Mouse (Mus musculus) CH12.LX (cell line): ENCODE measurements around the gene Slc25a4. TPM values are rescaled to one million over a fixed set of nuclear protein-coding genes. Genes with fewer than 3 reads are reported as not detected.
"Not testable (repeated sequence)": the region's sequence is repeated elsewhere in the genome, so short reads cannot be mapped to it uniquely, and the experiment has no call there.

Experiments used
- DNase-seq: peaks from one replicate; pipeline ENCODE4 v3.0.0-alpha.2; 2013; ENCODE audit errors: extremely low read depth
- H3K27ac ChIP-seq: 2 replicates; pipeline ENCODE4 v1.5.1; 2012; ENCODE audit warnings: low read depth, mild to moderate bottlenecking, control low read depth, moderate library complexity; ENCODE audit not compliant: insufficient read depth
- H3K27me3 ChIP-seq: replicated peaks from 2 replicates; pipeline ENCODE3; 2012; ENCODE audit warnings: inconsistent platforms
- H3K36me3 ChIP-seq, 2 experiments: replicated peaks in 1 of 2; 2 replicates each; pipeline versions ENCODE3 to v1.6.1; 2012; ENCODE audit warnings: inconsistent platforms in 1 of 2, low read length in 1 of 2, mild to moderate bottlenecking in 1 of 2, mixed read lengths in 1 of 2, moderate library complexity in 1 of 2; ENCODE audit not compliant: control insufficient read depth in 1 of 2, insufficient read depth in 1 of 2
- H3K4me1 ChIP-seq, 2 experiments: 2 replicates each; pipeline ENCODE4 v1.6.1; 2012; ENCODE audit warnings: inconsistent platforms in 1 of 2, moderate library complexity in 1 of 2; ENCODE audit not compliant: insufficient read depth in 2 of 2, control insufficient read depth in 1 of 2
- H3K4me2 ChIP-seq: 2 replicates; pipeline ENCODE4 v1.6.1; 2012; ENCODE audit warnings: low read depth, mild to moderate bottlenecking, control low read depth; ENCODE audit not compliant: poor library complexity, insufficient read depth, severe bottlenecking
- H3K4me3 ChIP-seq, 3 experiments: fragments of 150-350 bp in 1 of 3; sonication (generic) in 1 of 3; replicated peaks in 1 of 3; 2 replicates each; pipeline versions ENCODE3 to v1.5.1; 2011 to 2012; ENCODE audit warnings: low read depth in 2 of 3, low read length in 2 of 3, mild to moderate bottlenecking in 2 of 3, moderate library complexity in 2 of 3, control low read depth in 1 of 3, improper control_type of control experiment in 1 of 3, inconsistent platforms in 1 of 3, mixed read lengths in 1 of 3; ENCODE audit not compliant: poor library complexity in 1 of 3
- H3K79me2 ChIP-seq: replicated peaks from 2 replicates; pipeline ENCODE4 v1.6.1; 2012; ENCODE audit warnings: mild to moderate bottlenecking, moderate library complexity; ENCODE audit not compliant: control insufficient read depth, poor library complexity, insufficient read depth, severe bottlenecking; ENCODE audit errors: extremely low read depth
- H3K9ac ChIP-seq: 2 replicates; pipeline ENCODE4 v1.6.1; 2012; ENCODE audit warnings: low read depth, mild to moderate bottlenecking, control low read depth, moderate library complexity; ENCODE audit not compliant: insufficient read depth
- H3K9me3 ChIP-seq: replicated peaks from 2 replicates; pipeline ENCODE3; 2012; ENCODE audit warnings: low read length, inconsistent platforms, mixed read lengths
- E2F4 ChIP-seq: IDR thresholded peaks from 2 replicates; pipeline ENCODE4 v1.6.1; 2011; ENCODE audit warnings: low read depth, low read length, improper control_type of control experiment; ENCODE audit not compliant: insufficient replicate concordance
- ELF1 ChIP-seq: IDR thresholded peaks from 2 replicates; pipeline ENCODE4 v1.6.1; 2014; ENCODE audit warnings: low read depth, mild to moderate bottlenecking, inconsistent platforms, low read length, improper control_type of control experiment
- EP300 ChIP-seq: IDR thresholded peaks from 2 replicates; pipeline ENCODE4 v1.6.1; 2011; ENCODE audit warnings: low read length, improper control_type of control experiment
- HCFC1 ChIP-seq: IDR thresholded peaks from 2 replicates; pipeline ENCODE4 v1.6.1; 2012; ENCODE audit warnings: low read depth, mild to moderate bottlenecking, inconsistent platforms, low read length, improper control_type of control experiment
- IRF4 ChIP-seq: IDR thresholded peaks from 2 replicates; pipeline ENCODE4 v1.6.1; 2014; ENCODE audit warnings: low read depth, mild to moderate bottlenecking, inconsistent platforms, low read length, improper control_type of control experiment
- JUN ChIP-seq: IDR thresholded peaks from 2 replicates; pipeline ENCODE4 v1.6.1; 2011; ENCODE audit warnings: low read depth, mild to moderate bottlenecking, low read length, improper control_type of control experiment, moderate library complexity; ENCODE audit not compliant: insufficient read depth
- JUND ChIP-seq: conservative IDR thresholded peaks from 2 replicates; pipeline ENCODE4 v1.6.1; 2011; ENCODE audit warnings: low read depth, low read length, improper control_type of control experiment
- MAFK ChIP-seq: IDR thresholded peaks from 2 replicates; pipeline ENCODE4 v1.6.1; 2011; ENCODE audit warnings: low read length, improper control_type of control experiment; ENCODE audit not compliant: insufficient replicate concordance
- MAX ChIP-seq: IDR thresholded peaks from 2 replicates; pipeline ENCODE4 v1.6.1; 2011; ENCODE audit warnings: low read length, improper control_type of control experiment
- MEF2A ChIP-seq: IDR thresholded peaks from 2 replicates; pipeline ENCODE4 v1.6.1; 2014; ENCODE audit warnings: low read depth, mild to moderate bottlenecking, inconsistent platforms, low read length, improper control_type of control experiment, borderline replicate concordance
- MXI1 ChIP-seq: IDR thresholded peaks from 2 replicates; pipeline ENCODE4 v1.6.1; 2011; ENCODE audit warnings: mild to moderate bottlenecking, low read depth, low read length, improper control_type of control experiment
- MYC ChIP-seq: IDR thresholded peaks from 2 replicates; pipeline ENCODE4 v1.6.1; 2011; ENCODE audit warnings: low read depth, mild to moderate bottlenecking, improper control_type of control experiment, low read length
- NELFE ChIP-seq: IDR thresholded peaks from 2 replicates; pipeline ENCODE4 v1.6.1; 2011; ENCODE audit warnings: low read depth, low read length, improper control_type of control experiment
- NRF1 ChIP-seq: IDR thresholded peaks from 2 replicates; pipeline ENCODE4 v1.6.1; 2014; ENCODE audit warnings: low read depth, mild to moderate bottlenecking, inconsistent platforms, low read length, improper control_type of control experiment, moderate library complexity
- POLR2A ChIP-seq: IDR thresholded peaks from 2 replicates; pipeline ENCODE4 v1.6.1; 2011; ENCODE audit warnings: low read depth, mild to moderate bottlenecking, improper control_type of control experiment, low read length
- POLR2AphosphoS2 ChIP-seq: IDR thresholded peaks from 2 replicates; pipeline ENCODE4 v1.6.1; 2011; ENCODE audit warnings: low read depth, low read length, improper control_type of control experiment
- RAD21 ChIP-seq: IDR thresholded peaks from 2 replicates; pipeline ENCODE4 v1.6.1; 2011; ENCODE audit warnings: low read depth, mild to moderate bottlenecking, low read length, improper control_type of control experiment, moderate library complexity
- RCOR1 ChIP-seq: conservative IDR thresholded peaks from 2 replicates; pipeline ENCODE4 v1.6.1; 2012; ENCODE audit warnings: low read depth, mild to moderate bottlenecking, inconsistent platforms, low read length, improper control_type of control experiment
- SMC3 ChIP-seq: IDR thresholded peaks from 2 replicates; pipeline ENCODE4 v1.6.1; 2011; ENCODE audit warnings: low read depth, low read length, improper control_type of control experiment
- TBP ChIP-seq: conservative IDR thresholded peaks from 2 replicates; pipeline ENCODE4 v1.6.1; 2011; ENCODE audit warnings: low read depth, low read length, improper control_type of control experiment
- TCF12 ChIP-seq: IDR thresholded peaks from 2 replicates; pipeline ENCODE4 v1.6.1; 2014; ENCODE audit warnings: low read depth, mild to moderate bottlenecking, inconsistent platforms, low read length, improper control_type of control experiment
- UBTF ChIP-seq: IDR thresholded peaks from 2 replicates; pipeline ENCODE4 v1.6.1; 2012; ENCODE audit warnings: low read depth, mild to moderate bottlenecking, inconsistent platforms, low read length, improper control_type of control experiment, moderate library complexity
- USF1 ChIP-seq: IDR thresholded peaks from 2 replicates; pipeline ENCODE4 v1.6.1; 2014; ENCODE audit warnings: low read depth, mild to moderate bottlenecking, inconsistent platforms, low read length, improper control_type of control experiment
- ZKSCAN1 ChIP-seq: IDR thresholded peaks from 2 replicates; pipeline ENCODE4 v1.6.1; 2012; ENCODE audit warnings: low read depth, inconsistent platforms, low read length, improper control_type of control experiment, borderline replicate concordance
- dilution Hi-C: fragments of 300-500 bp; cut with MboI; formaldehyde crosslinking; loops from 2 replicates; pipeline ENCODE4 v1.14.3; 2020; ENCODE audit warnings: low sequenced_read_pairs; ENCODE audit not compliant: extremely low pct_unique_long_range_greater_than_20kb, extremely low pct_ligation_motif_present
- in situ Hi-C: fragments of 300-500 bp; cut with MboI; formaldehyde crosslinking; loops from 3 replicates; pipeline ENCODE4 v1.14.3; 2019; ENCODE audit warnings: low sequenced_read_pairs, low pct_ligation_motif_present, low pct_unique_long_range_greater_than_20kb, mixed read lengths
- polyA plus RNA-seq: library from polyadenylated mRNA; unstranded; fragments of >175 nt; gene quantifications from 2 replicates; pipeline ENCODE4 v1.2.1, GENCODE M21; 2012; ENCODE audit warnings: low read depth; ENCODE audit not compliant: insufficient read length
- total RNA-seq, 2 experiments: library from RNA; depleted of rRNA; stranded (reverse); fragments of 300-350 nt in 1 of 2; fragments of >200 nt in 1 of 2; gene quantifications; 2 replicates each; pipeline ENCODE4 v1.2.3; 2012 to 2014

Slc25a4 gene
- total and polyA plus RNA-seq, 3 experiments: 365 to 476 (median 403) TPM

DNA sequence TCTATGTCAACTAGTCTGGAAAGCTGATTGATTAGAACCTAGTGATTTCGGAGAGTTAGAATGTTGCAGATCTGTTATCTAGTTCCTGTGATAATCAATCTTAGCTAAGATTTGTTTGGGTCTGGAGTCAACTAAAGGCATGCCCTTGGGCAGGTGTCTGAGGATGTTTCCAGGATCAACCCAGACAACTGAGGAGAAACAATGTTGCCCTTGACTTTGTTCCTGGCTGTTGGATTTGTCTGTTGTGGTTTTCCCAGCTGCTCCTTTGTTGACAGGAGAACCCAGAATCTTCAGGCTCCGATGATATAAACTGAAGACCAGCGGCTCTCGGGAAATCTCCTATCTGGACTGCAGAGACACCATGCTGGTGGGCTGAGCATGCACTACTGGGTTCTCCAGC, 23.7 kb upstream of the Slc25a4 start:
- H3K9me3 ChIP-seq: no peaks in the 10 kb centered on the region
- H3K4me1 ChIP-seq: no peaks in the 10 kb centered on the region; a peak in 1 of 4 replicates
- H3K79me2 ChIP-seq: no peaks in the 10 kb centered on the region
- no peak for DNase-seq
- H3K4me2 ChIP-seq: no peak overlapping the region
- H3K36me3 ChIP-seq: no peaks in the 10 kb centered on the region
- dilution Hi-C loops (no loop called here), in situ Hi-C loops (no loop called here)
- no peaks in the 10 kb centered on the region for H3K27me3 ChIP-seq
- H3K27ac ChIP-seq: no peak overlapping the region
- H3K9ac ChIP-seq: no peak overlapping the region
- no peak overlapping the region for H3K4me3 ChIP-seq
- TF ChIP-seq JUN (no peak), TBP (no peak), MAX (no peak), MEF2A (no peak), NELFE (no peak), NRF1 (no peak), SMC3 (no peak), TCF12 (no peak), UBTF (no peak), JUND (no peak), USF1 (no peak), MYC (no peak), POLR2A (no peak), ELF1 (no peak), RCOR1 (no peak)

DNA sequence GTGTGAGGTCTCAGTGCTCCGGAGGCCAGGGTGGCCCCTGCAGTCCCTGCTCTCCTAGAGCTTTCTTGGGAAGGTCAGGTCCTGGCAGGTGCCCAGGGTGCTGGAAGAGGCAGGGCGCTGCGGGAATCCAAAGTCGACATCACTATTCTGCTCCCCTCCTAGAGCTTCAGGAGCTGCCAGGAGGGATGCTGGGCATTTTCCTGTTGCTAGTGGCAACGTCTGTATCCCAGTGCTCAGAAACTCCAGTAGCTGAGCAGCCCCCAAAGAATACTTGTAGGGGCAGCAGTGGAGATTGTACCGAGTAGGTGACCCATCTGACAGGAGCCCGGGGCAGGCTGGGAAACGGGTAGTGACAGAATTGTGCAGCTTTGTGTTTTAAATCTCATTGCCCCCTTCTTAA, 21.7 kb upstream of the Slc25a4 start:
- H3K9ac ChIP-seq: no peak overlapping the region
- dilution Hi-C loops: no loop called here

DNA sequence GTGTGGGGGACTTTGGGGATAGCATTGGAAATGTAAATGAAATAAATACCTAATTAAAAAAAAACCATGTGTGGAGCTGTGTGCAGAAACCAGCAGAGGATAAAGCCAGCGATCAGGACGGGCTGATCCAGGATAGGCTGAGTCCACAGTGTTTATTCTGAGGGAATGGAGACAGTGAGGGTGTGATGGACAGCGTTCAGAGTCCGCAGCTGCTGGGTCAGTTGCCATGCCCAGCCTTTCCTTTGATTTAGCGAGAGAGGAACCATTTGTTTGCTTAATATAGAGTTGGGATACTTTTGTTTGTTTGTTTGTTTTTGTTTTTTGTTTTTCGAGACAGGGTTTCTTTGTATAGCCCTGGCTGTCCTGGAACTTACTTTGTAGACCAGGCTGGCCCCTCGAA, 20.9 kb upstream of the Slc25a4 start:
- H3K79me2 ChIP-seq, H3K9ac ChIP-seq, in situ Hi-C loops, H3K27ac ChIP-seq, dilution Hi-C loops, H3K4me2 ChIP-seq, H3K9me3 ChIP-seq, H3K36me3 ChIP-seq, DNase-seq, H3K4me1 ChIP-seq, H3K27me3 ChIP-seq, H3K4me3 ChIP-seq: not testable (repeated sequence)

More for the DNA sequence above, 21.7 kb upstream of the Slc25a4 start:
- Histone ChIP-seq H3K27ac (no peak overlapping the region), H3K36me3 (no peaks in the 10 kb centered on the region), H3K27me3 (no peaks in the 10 kb centered on the region), H3K4me3 (no peak overlapping the region), H3K79me2 (no peaks in the 10 kb centered on the region), H3K4me2 (no peak overlapping the region), H3K4me1 (no peaks in the 10 kb centered on the region; a peak in 1 of 4 replicates), H3K9me3 (no peaks in the 10 kb centered on the region)
- TF ChIP-seq POLR2AphosphoS2 (no peak), RCOR1 (no peak), NELFE (no peak), NRF1 (no peak), MXI1 (no peak), USF1 (no peak), E2F4 (no peak), MAFK (no peak), JUND (no peak), RAD21 (no peak), IRF4 (no peak), HCFC1 (no peak), ZKSCAN1 (no peak), EP300 (no peak)
- in situ Hi-C loops: no loop called here
- no peak for DNase-seq
